Mouse (Mus musculus) E14TG2a.4 (cell line): ENCODE measurements at regions not wholly inside any gene's neighbourhood (a gene's known extent, or its start where the extent isn't known, plus 50 kb on each side); places are given as distances from the start of the nearest gene placed in this dataset.

ENCODE experiments used
- CTCF ChIP-seq: conservative IDR thresholded peaks from 2 replicates; pipeline ENCODE4 v1.5.1; 2014; ENCODE audit warnings: low read length
- NANOG ChIP-seq: IDR thresholded peaks from 2 replicates; pipeline ENCODE4 v1.6.1; 2014; ENCODE audit warnings: borderline replicate concordance, low read length, mixed read lengths
- POU5F1 ChIP-seq: IDR thresholded peaks from 2 replicates; pipeline ENCODE4 v1.6.1; 2014; ENCODE audit warnings: low read length, borderline replicate concordance

GRCm38 (mm10) chr2:148279200-148279599, 115.9 kb upstream of the Sstr4 start:
- no peak for TF ChIP-seq CTCF
- TF ChIP-seq NANOG, result no peak
- no peak for TF ChIP-seq POU5F1
